Mouse (Mus musculus): ENCODE measurements around the gene Pclaf.

The Pclaf gene

GRCm38 (mm10) chr9:65890143-65890628 lies at the start of gene Pclaf:
Pclaf (plus strand) TSS chr9:65890237.
- DNase-seq: peak; percentile 74

DNA sequence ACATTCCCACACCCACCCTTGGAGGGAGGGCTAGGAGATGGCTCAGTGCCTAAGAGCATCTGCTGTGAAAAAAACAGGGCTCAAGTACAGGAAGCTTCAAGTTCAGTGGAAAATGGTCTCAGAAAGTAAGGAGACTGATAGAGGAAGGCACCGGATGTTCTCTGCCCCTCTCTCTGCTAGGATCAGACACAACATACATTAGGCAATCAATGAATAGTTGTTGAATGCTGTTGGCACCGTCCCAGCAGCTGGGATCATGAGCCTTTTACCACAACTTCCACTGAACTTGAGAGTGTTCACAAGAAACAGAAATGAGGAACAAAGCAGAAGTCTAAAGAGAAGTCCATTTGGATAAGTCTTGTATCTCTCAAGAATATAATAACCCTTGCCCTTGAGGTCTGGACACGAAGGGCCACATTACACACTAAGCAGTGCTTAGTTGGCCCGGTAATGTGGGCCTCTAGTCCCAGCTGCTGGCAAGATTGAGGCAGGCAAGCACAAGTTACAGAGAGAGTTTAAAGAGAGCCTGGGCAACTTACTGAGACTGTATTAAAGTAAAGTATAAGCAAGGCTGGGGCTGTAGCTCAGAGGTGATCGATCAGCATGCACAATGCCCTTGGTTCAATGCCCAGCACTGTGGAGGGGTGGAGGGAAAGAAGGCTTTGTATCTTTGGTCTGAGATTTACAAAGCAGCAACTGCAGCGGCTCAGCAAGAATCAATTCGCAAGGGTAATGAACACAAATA lies 45.4 kb upstream of the Pclaf start:
- DNase-seq: no peak

GRCm38 (mm10) chr9:65848154-65848553 lies 41.9 kb upstream of the Pclaf start:
- no peak for DNase-seq

DNA sequence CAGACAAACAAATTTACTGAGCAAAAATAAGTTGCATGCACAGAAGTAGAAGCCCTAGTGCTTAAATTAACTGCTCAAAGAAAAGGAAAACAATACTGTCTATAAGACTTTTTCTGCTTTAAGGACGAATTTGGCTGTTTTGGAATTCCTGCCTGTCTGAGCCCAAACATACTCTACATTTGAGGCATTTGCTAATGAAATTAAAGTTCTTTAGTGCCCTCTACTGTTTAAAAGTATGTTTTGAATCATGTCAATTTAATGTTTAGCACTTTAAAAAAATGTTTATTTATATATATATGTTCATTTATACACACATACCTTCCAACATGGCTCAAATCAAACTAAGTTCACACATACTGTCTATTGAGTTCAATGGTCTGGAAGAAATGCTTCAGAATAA lies 39.8 kb upstream of the Pclaf start:
- DNase-seq: no peak

GRCm38 (mm10) chr9:65859656-65860055 lies 30.4 kb upstream of the Pclaf start:
- DNase-seq: no peak

DNA sequence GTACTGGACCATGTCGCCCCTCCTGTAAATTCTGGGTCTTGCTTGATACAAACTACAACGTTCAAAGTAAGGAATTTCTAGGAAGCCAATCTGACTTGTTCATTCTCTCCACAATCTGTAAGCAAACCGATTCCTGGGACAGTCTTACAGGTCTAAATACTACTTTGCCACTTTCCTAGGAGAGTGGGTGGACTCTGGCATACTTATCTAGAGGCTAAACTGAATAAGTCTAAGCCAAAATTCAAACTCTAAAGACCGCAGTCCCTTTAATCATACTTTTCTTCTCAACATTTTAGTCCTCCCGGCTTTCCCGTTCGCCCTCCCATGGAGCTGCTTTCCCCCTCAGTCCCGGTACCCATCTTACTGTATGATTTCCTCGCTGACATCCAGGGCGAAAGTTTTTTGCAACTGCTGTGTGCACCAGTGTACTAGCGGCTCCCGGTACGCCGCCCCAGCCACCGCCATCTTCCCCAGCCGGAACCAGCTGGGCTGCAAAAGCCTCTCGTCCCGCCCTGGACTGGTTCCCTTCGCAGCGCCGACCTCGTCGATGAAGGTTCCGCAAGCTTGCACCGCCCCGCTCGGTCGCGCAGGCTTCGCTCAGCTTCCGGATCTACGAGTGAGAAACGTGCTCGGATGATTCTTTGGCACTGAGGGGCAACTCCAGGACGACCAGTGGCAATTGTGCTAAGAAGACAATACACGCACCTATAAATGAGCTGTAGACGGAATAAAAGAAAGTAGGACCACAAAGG lies 5.3 kb upstream of the Pclaf start:
- DNase-seq: peak; percentile 90

- no peak for DNase-seq
Measured at GRCm38 (mm10) chr9:65891126-65891525, 1.1 kb downstream of the Pclaf start.

- peak; percentile 39 for DNase-seq
Measured at GRCm38 (mm10) chr9:65896977-65897376, 6.9 kb downstream of the Pclaf start.

- no peak for DNase-seq
Measured at GRCm38 (mm10) chr9:65902879-65903278, 12.8 kb downstream of the Pclaf start.

DNA sequence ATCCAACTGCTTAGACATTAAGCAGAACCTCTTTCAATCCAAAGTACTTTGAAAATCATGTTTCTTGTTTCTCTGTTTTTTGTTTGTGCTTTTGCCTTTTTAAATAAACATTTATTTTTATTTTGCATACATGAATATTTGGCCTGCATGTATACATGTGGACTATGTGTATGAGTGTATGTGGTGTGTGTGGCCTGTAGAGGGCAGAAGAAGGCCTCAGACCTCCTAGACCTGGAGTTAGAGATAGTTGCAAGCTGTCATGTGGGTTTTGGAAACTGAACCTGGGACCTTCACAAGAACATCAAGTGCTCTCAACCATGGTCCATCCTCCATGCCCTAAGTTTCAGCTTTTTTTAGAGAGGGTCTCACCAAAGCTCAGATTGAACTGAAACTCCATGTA lies 13.4 kb downstream of the Pclaf start:
- no peak for DNase-seq

DNA sequence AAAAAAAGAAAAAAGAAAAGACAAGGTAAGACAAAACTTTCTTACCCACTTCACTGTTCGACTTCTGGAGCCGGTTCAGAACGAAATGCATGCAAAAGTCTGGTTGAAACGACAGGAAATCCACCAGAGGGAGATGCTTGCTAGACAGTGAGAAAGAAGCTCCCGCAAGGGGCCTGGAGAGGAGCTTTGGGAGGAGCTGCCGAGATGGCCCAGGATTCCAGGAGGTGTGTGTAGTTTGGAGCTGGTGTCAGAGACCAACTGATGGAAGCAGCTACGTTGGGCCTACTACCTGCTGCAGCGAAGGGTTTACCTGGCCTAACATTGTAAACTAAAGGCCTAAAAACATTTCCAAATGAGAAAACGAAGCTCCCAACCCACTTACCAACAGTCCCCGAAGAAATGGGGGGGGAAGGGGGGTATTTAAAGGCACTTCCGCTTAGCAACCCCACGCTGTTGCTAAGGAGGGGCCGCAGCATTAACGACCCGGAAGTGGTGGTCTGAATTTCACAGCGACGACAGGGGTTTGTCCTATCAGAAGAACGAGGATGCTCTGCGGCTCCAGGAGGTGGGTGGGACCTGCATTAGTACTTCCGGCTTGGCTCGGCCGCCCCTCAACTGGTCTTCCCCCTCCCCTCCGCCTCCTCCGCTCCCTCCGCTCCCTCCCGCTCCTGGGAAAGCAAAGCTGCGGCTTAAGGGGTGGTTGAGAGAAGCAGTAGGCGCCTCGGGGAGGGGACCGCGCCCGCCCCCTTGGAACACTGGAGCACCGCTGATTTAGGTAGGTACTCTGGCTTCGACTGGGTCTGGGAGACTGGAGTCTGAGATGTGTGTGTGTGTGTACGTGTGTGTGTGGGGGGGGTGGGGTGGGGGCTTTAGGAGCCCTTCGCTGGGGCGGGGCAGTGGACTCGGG lies 18.6 kb downstream of the Pclaf start, which contains the start of the genes Trip4 and Csnk1g1:
TSS of gene Trip4 (minus strand) at position 401 of the 907 bp plus-strand sequence.
TSS of gene Csnk1g1 (plus strand) at position 531 of the 907 bp plus-strand sequence.
- peak; percentile 98 for DNase-seq

- peak; percentile 56 for DNase-seq
Measured at GRCm38 (mm10) chr9:65909301-65909801, 19.3 kb downstream of the Pclaf start.

GRCm38 (mm10) chr9:65909837-65910236 lies 19.8 kb downstream of the Pclaf start:
- DNase-seq: no peak

DNA sequence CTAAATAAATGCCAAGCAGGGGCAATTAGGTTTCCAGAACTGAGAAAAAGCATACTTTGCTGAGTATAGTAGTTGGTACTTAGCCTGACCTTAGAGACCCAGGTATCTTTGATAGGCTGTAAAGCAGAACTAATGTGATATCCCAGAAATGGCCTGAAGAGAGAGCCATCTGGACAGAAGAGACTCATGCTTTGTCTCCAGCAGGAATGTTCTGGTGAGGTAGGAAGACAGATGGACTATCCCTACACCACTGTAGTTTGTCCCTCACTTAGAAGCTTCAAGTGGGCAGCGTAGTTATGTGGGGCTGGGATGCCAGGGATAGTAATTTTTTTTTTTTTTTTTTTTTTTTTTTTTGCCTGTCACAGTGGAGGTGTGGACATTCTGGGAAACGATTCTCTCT lies 23.9 kb downstream of the Pclaf start:
- no peak for DNase-seq

DNA sequence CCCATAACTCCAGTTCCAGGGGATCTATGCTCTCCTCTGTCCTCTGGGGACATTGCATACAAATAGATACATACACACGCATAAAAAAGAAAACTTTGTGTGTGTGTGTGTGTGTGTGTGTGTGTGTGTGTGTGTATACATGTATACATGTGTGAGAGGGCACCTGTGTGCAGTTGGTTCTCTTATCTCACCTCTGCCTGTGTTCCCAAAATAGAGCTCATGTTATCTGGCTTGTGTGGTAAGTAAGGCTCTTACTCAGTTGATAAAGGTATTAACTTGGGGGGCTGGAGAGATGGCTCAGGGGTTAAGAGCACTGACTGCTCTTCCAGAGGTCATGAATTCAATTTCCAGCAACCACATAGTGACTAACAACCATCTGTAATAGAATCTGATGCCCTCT lies 27.0 kb downstream of the Pclaf start:
- DNase-seq: no peak

- no peak for DNase-seq
Measured at GRCm38 (mm10) chr9:65928456-65928855, 38.4 kb downstream of the Pclaf start.

DNA sequence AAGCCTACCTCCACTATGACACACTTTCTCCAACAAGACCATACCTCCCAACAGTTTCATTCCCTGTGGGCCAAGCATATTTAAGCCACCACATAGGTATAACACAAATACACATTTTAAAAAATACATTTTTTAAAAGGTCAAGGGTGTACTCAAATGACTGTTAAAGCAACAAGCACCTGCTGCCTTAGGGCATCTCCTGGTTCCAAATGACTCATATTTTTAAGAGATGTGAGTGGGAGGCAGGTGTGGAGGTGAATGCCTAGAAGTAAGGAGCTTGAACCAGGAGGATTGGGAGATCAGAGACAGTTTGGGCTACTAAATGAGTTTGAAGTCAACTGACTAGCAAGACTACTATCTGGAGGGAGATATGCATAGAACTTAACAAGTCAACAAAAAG lies 39.8 kb downstream of the Pclaf start:
- DNase-seq: no peak

DNA sequence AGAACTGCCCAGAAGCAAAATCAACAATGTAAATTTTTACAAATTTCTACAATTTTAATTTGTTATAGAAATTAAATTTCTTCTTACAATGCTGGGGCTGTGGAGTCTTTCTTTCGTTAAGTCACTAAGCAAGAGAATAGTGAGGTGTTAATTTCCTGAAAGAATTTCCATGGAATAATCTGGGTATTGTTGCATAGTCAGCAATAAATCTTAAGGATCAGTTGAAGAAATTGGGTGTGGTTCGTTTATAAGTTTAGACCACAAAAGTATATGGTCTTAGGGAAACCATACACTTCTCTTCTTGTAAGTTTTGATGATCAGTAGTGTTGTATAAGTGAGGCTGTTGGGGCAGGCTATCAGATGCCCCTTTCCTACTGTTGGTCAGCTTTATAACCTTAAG lies 47.5 kb downstream of the Pclaf start:
- DNase-seq: no peak

GRCm38 (mm10) chr9:65951082-65951587 lies 61.1 kb downstream of the Pclaf start:
- DNase-seq: peak; percentile 52

All from kidney, adult 9 months (tissue).